Mouse (Mus musculus) hindbrain, embryonic 12.5 days (tissue): ENCODE results near the gene Gm28230. TPM values are rescaled to one million over a fixed set of nuclear protein-coding genes. Genes with fewer than 3 reads are reported as not detected.

Source experiments
- ATAC-seq: fragments of 200-750 bp; cut with Nextera tagmentation; 2 replicates; pipeline ENCODE4 v1.8.0; 2017; ENCODE audit warnings: moderate TSS enrichment; ENCODE audit not compliant: low FRiP score
- H3K27ac ChIP-seq: fragments of 300-500 bp; sonication (generic); 2 replicates; pipeline ENCODE4 v1.5.1; 2016; ENCODE audit warnings: mild to moderate bottlenecking
- H3K27me3 ChIP-seq: fragments of 300-500 bp; sonication (generic); 2 replicates; pipeline ENCODE4 v1.6.1; 2016; ENCODE audit warnings: mild to moderate bottlenecking
- H3K36me3 ChIP-seq: fragments of 300-500 bp; sonication (generic); 2 replicates; pipeline ENCODE4 v1.6.1; 2016; ENCODE audit warnings: mild to moderate bottlenecking
- H3K4me1 ChIP-seq: fragments of 300-500 bp; sonication (generic); 2 replicates; pipeline ENCODE4 v1.6.1; 2016
- H3K4me2 ChIP-seq: fragments of 300-500 bp; sonication (generic); replicated peaks from 2 replicates; pipeline ENCODE4 v1.6.1; 2016; ENCODE audit warnings: mild to moderate bottlenecking
- H3K4me3 ChIP-seq: fragments of 300-500 bp; sonication (generic); 2 replicates; pipeline ENCODE4 v1.5.1; 2016; ENCODE audit warnings: mild to moderate bottlenecking
- H3K9ac ChIP-seq: fragments of 300-500 bp; sonication (generic); 2 replicates; pipeline ENCODE4 v1.6.1; 2016; ENCODE audit warnings: mild to moderate bottlenecking, moderate library complexity
- H3K9me3 ChIP-seq: fragments of 300-500 bp; sonication (generic); replicated peaks from 2 replicates; pipeline ENCODE4 v1.6.1; 2016; ENCODE audit warnings: mild to moderate bottlenecking
- WGBS: fragments of 180-500 bp; shearing (Covaris S2); methylation state at CpG from one replicate; pipeline ENCODE4 v1.1.7; 2016; 5-methylcytosine and 5-hydroxymethylcytosine counted together
- polyA plus RNA-seq: library from polyadenylated mRNA; unstranded; fragments of >200 nt; fragmentation: Nextera tagmentation; extraction: Ambion mirVana; gene quantifications from 2 replicates; pipeline ENCODE4 v1.2.1, GENCODE M21; 2016

Gm28230 gene
- polyA plus RNA-seq, 1 experiment from 2014 or later, result 1.1 TPM

- Histone ChIP-seq H3K4me1 (peaks cover 21% of the 10 kb centered on the region), H3K4me2 (no peak overlapping the region), H3K9ac (no peak overlapping the region), H3K27me3 (peaks cover 89% of the 10 kb centered on the region), H3K27ac (no peak overlapping the region), H3K36me3 (no peaks in the 10 kb centered on the region), H3K4me3 (no peak overlapping the region), H3K9me3 (no peaks in the 10 kb centered on the region)
- 11% methylated on average over 17 of the region's 17 CpGs for WGBS
- ATAC-seq, result no peak
Measured at GRCm38 (mm10) chr2:74701949-74702819, 24.3 kb upstream of the Gm28230 start.

GRCm38 (mm10) chr2:74702820-74703219 is 23.7 kb upstream of the Gm28230 start:
- H3K4me1 ChIP-seq, result peaks cover 18% of the 10 kb centered on the region
- 14% methylated on average over 6 of the region's 6 CpGs for WGBS
- H3K9me3 ChIP-seq, result no peaks in the 10 kb centered on the region
- no peak overlapping the region for H3K4me2 ChIP-seq
- H3K4me3 ChIP-seq, result no peak overlapping the region
- H3K27ac ChIP-seq, result no peak overlapping the region
- ATAC-seq, result no peak
- H3K9ac ChIP-seq, result no peak overlapping the region
- H3K27me3 ChIP-seq, result peaks cover 89% of the 10 kb centered on the region
- H3K36me3 ChIP-seq, result no peaks in the 10 kb centered on the region

GRCm38 (mm10) chr2:74703317-74703716 is 23.2 kb upstream of the Gm28230 start:
- peaks cover 13% of the 10 kb centered on the region for H3K4me1 ChIP-seq
- H3K4me2 ChIP-seq, result no peak overlapping the region
- H3K9me3 ChIP-seq, result no peaks in the 10 kb centered on the region
- WGBS, result 4% methylated on average over 10 of the region's 10 CpGs
- no peak for ATAC-seq
- no peak overlapping the region for H3K4me3 ChIP-seq
- H3K27ac ChIP-seq, result no peak overlapping the region
- H3K27me3 ChIP-seq, result peaks cover 89% of the 10 kb centered on the region
- H3K36me3 ChIP-seq, result no peaks in the 10 kb centered on the region
- no peak overlapping the region for H3K9ac ChIP-seq

- Histone ChIP-seq H3K4me1 (peaks cover 11% of the 10 kb centered on the region), H3K4me3 (no peak overlapping the region), H3K27me3 (peaks cover 89% of the 10 kb centered on the region), H3K9ac (no peak overlapping the region), H3K27ac (no peak overlapping the region), H3K36me3 (no peaks in the 10 kb centered on the region), H3K4me2 (no peak overlapping the region), H3K9me3 (no peaks in the 10 kb centered on the region)
- no peak for ATAC-seq
- WGBS, result under 1% methylated on average over 26 of the region's 26 CpGs
Measured at GRCm38 (mm10) chr2:74703720-74704392, 22.7 kb upstream of the Gm28230 start.

GRCm38 (mm10) chr2:74704393-74704998 is 22.0 kb upstream of the Gm28230 start, which contains the start of gene Hoxd8:
Gene Hoxd8 (plus strand): TSS chr2:74704615.
- Histone ChIP-seq H3K27ac (no peak within 1 kb of the TSS), H3K4me3 (peak within 1 kb of the TSS; percentile 36), H3K9me3 (no peaks in the 10 kb centered on the region), H3K4me2 (peak within 1 kb of the TSS; percentile 60), H3K4me1 (peaks cover 11% of the 10 kb centered on the region), H3K36me3 (no peaks in the 10 kb centered on the region), H3K9ac (peak within 1 kb of the TSS; percentile 49; the same call in 1 of the 2 replicates), H3K27me3 (peaks cover 89% of the 10 kb centered on the region)
- ATAC-seq, result no peak; the same call in 1 of the 2 replicates
- under 1% methylated on average over 35 of the region's 52 CpGs for WGBS

GRCm38 (mm10) chr2:74704999-74705466 is 21.5 kb upstream of the Gm28230 start:
- no peak overlapping the region for H3K27ac ChIP-seq
- WGBS, result under 1% methylated on average over 60 of the region's 66 CpGs
- H3K4me1 ChIP-seq, result peaks cover 11% of the 10 kb centered on the region
- peak overlapping the region; percentile 60 for H3K4me2 ChIP-seq
- H3K27me3 ChIP-seq, result peaks cover 89% of the 10 kb centered on the region
- H3K36me3 ChIP-seq, result no peaks in the 10 kb centered on the region
- H3K9ac ChIP-seq, result peak overlapping the region; percentile 49; the same call in 1 of the 2 replicates
- H3K4me3 ChIP-seq, result peak overlapping the region; percentile 36
- no peaks in the 10 kb centered on the region for H3K9me3 ChIP-seq
- ATAC-seq, result 0 out of 2 replicates have a peak, but pooled peaks have one; percentile 24

- Histone ChIP-seq H3K9me3 (no peaks in the 10 kb centered on the region), H3K4me3 (peak overlapping the region; percentile 36), H3K27ac (no peak overlapping the region), H3K36me3 (no peaks in the 10 kb centered on the region), H3K4me1 (peaks cover 11% of the 10 kb centered on the region), H3K27me3 (peaks cover 89% of the 10 kb centered on the region), H3K4me2 (peak overlapping the region; percentile 60), H3K9ac (peak overlapping the region; percentile 49; the same call in 1 of the 2 replicates)
- peak; percentile 19; the same call in 1 of the 2 replicates for ATAC-seq
- 1% methylated on average over 62 of the region's 85 CpGs for WGBS
Measured at GRCm38 (mm10) chr2:74705467-74706089, 20.9 kb upstream of the Gm28230 start.

GRCm38 (mm10) chr2:74706393-74706960 is 20.1 kb upstream of the Gm28230 start:
- no peak for ATAC-seq
- Histone ChIP-seq H3K9ac (no peak overlapping the region), H3K27ac (no peak overlapping the region), H3K4me3 (no peak overlapping the region), H3K4me1 (peaks cover 11% of the 10 kb centered on the region), H3K4me2 (no peak overlapping the region), H3K27me3 (peaks cover 89% of the 10 kb centered on the region), H3K36me3 (no peaks in the 10 kb centered on the region), H3K9me3 (no peaks in the 10 kb centered on the region)
- whole genome bisulfite sequencing, result 2% methylated on average over 13 of the region's 13 CpGs

- Histone ChIP-seq H3K36me3 (no peaks in the 10 kb centered on the region), H3K9ac (no peak overlapping the region), H3K4me3 (no peak overlapping the region), H3K9me3 (no peaks in the 10 kb centered on the region), H3K27me3 (peaks cover 91% of the 10 kb centered on the region), H3K4me1 (peaks cover 18% of the 10 kb centered on the region), H3K4me2 (no peak overlapping the region), H3K27ac (no peak overlapping the region)
- WGBS, result 6% methylated on average over 7 of the region's 7 CpGs
- no peak for ATAC-seq
Measured at GRCm38 (mm10) chr2:74707599-74707998, 18.9 kb upstream of the Gm28230 start.

- ATAC-seq, result no peak
- H3K4me1 ChIP-seq, result peaks cover 18% of the 10 kb centered on the region
- H3K4me2 ChIP-seq, result no peak overlapping the region
- peaks cover 92% of the 10 kb centered on the region for H3K27me3 ChIP-seq
- H3K27ac ChIP-seq, result no peak overlapping the region
- no peaks in the 10 kb centered on the region for H3K36me3 ChIP-seq
- H3K9ac ChIP-seq, result no peak overlapping the region
- H3K9me3 ChIP-seq, result no peaks in the 10 kb centered on the region
- H3K4me3 ChIP-seq, result no peak overlapping the region
- 7% methylated on average over 4 of the region's 4 CpGs for WGBS
Measured at GRCm38 (mm10) chr2:74708676-74709075, 17.9 kb upstream of the Gm28230 start.
